Mouse (Mus musculus) neural tube, embryonic 15.5 days (tissue): ENCODE measurements around the gene Gm10401. TPM values are rescaled to one million over a fixed set of nuclear protein-coding genes. Genes with fewer than 3 reads are reported as not detected.

ENCODE experiments used
- ATAC-seq: fragments of 200-750 bp; cut with Nextera tagmentation; 2 replicates; pipeline ENCODE4 v1.8.0; 2017; ENCODE audit warnings: mild to moderate bottlenecking, moderate TSS enrichment, moderate library complexity; ENCODE audit not compliant: low FRiP score
- H3K27ac ChIP-seq: fragments of 300-500 bp; sonication (generic); replicated peaks from 2 replicates; pipeline ENCODE4 v1.5.1; 2015; ENCODE audit warnings: mild to moderate bottlenecking, inconsistent platforms
- H3K27me3 ChIP-seq: fragments of 300-500 bp; sonication (generic); replicated peaks from 2 replicates; pipeline ENCODE4 v1.6.1; 2015; ENCODE audit warnings: inconsistent platforms
- H3K36me3 ChIP-seq: fragments of 300-500 bp; sonication (generic); 2 replicates; pipeline ENCODE4 v1.6.1; 2015; ENCODE audit warnings: inconsistent platforms
- H3K4me1 ChIP-seq: fragments of 300-500 bp; sonication (generic); 2 replicates; pipeline ENCODE4 v1.6.1; 2015; ENCODE audit warnings: inconsistent platforms
- H3K4me2 ChIP-seq: fragments of 300-500 bp; sonication (generic); 2 replicates; pipeline ENCODE4 v1.6.1; 2015; ENCODE audit warnings: inconsistent platforms, mild to moderate bottlenecking, moderate library complexity
- H3K4me3 ChIP-seq: fragments of 300-500 bp; sonication (generic); replicated peaks from 2 replicates; pipeline ENCODE4 v1.5.1; 2015; ENCODE audit warnings: mild to moderate bottlenecking, inconsistent platforms
- H3K9ac ChIP-seq: fragments of 300-500 bp; sonication (generic); replicated peaks from 2 replicates; pipeline ENCODE4 v1.6.1; 2015; ENCODE audit warnings: mild to moderate bottlenecking, inconsistent platforms
- H3K9me3 ChIP-seq: fragments of 300-500 bp; sonication (generic); replicated peaks from 2 replicates; pipeline ENCODE4 v1.6.1; 2016; ENCODE audit warnings: inconsistent platforms
- WGBS: fragments of 180-500 bp; shearing (Covaris S2); methylation state at CpG from one replicate; pipeline ENCODE4 v1.1.7; 2015; ENCODE audit warnings: mixed read lengths; 5-methylcytosine and 5-hydroxymethylcytosine counted together
- polyA plus RNA-seq: library from polyadenylated mRNA; unstranded; fragments of >200 nt; fragmentation: Nextera tagmentation; extraction: Ambion mirVana; gene quantifications from 2 replicates; pipeline ENCODE4 v1.2.1, GENCODE M21; 2015

Gene Gm10401
- polyA plus RNA-seq, 1 experiment from 2014 or later, result 36.7 TPM

- Histone ChIP-seq H3K4me3 (no peak overlapping the region), H3K4me2 (no peak overlapping the region), H3K9me3 (no peaks in the 10 kb centered on the region), H3K36me3 (peaks cover 5% of the 10 kb centered on the region; the same call in 1 of the 2 replicates), H3K27ac (no peak overlapping the region), H3K4me1 (peaks cover 9% of the 10 kb centered on the region), H3K27me3 (no peaks in the 10 kb centered on the region), H3K9ac (no peak overlapping the region)
- ATAC-seq, result no peak
- 85% methylated on average over 4 of the region's 4 CpGs for WGBS
These were observed 31.9 kb downstream of the Gm10401 start for GRCm38 (mm10) chr5:115066245-115066644.

GRCm38 (mm10) chr5:115063391-115063790, 34.7 kb downstream of the Gm10401 start:
- H3K9ac ChIP-seq, result no peak overlapping the region
- H3K4me1 ChIP-seq, result peaks cover 6% of the 10 kb centered on the region; the same call in 1 of the 2 replicates
- ATAC-seq, result no peak
- H3K27me3 ChIP-seq, result no peaks in the 10 kb centered on the region
- 86% methylated on average over 7 of the region's 7 CpGs for WGBS
- H3K36me3 ChIP-seq, result peaks cover 5% of the 10 kb centered on the region; the same call in 1 of the 2 replicates
- H3K4me2 ChIP-seq, result no peak overlapping the region
- H3K27ac ChIP-seq, result no peak overlapping the region
- no peak overlapping the region for H3K4me3 ChIP-seq
- H3K9me3 ChIP-seq, result no peaks in the 10 kb centered on the region

GRCm38 (mm10) chr5:115062566-115062965, 35.5 kb downstream of the Gm10401 start:
- H3K9me3 ChIP-seq, result no peaks in the 10 kb centered on the region
- peaks cover 8% of the 10 kb centered on the region; the same call in 1 of the 2 replicates for H3K4me1 ChIP-seq
- ATAC-seq, result no peak
- peaks cover 5% of the 10 kb centered on the region; the same call in 1 of the 2 replicates for H3K36me3 ChIP-seq
- H3K27ac ChIP-seq, result no peak overlapping the region
- no peak overlapping the region for H3K4me2 ChIP-seq
- 50% methylated on average over 1 of the region's 1 CpGs for WGBS
- H3K4me3 ChIP-seq, result no peak overlapping the region
- H3K9ac ChIP-seq, result no peak overlapping the region
- no peaks in the 10 kb centered on the region for H3K27me3 ChIP-seq

- 93% methylated on average over 3 of the region's 3 CpGs for WGBS
- no peak overlapping the region for H3K27ac ChIP-seq
- no peak for ATAC-seq
- no peak overlapping the region for H3K4me3 ChIP-seq
- H3K4me2 ChIP-seq, result no peak overlapping the region
- no peak overlapping the region for H3K9ac ChIP-seq
- H3K27me3 ChIP-seq, result no peaks in the 10 kb centered on the region
- H3K36me3 ChIP-seq, result peaks cover 5% of the 10 kb centered on the region; the same call in 1 of the 2 replicates
- H3K9me3 ChIP-seq, result no peaks in the 10 kb centered on the region
- H3K4me1 ChIP-seq, result peaks cover 8% of the 10 kb centered on the region; the same call in 1 of the 2 replicates
These were observed 37.1 kb downstream of the Gm10401 start for GRCm38 (mm10) chr5:115060977-115061376.

GRCm38 (mm10) chr5:115060067-115060695, 37.9 kb downstream of the Gm10401 start:
- H3K4me2 ChIP-seq, result no peak overlapping the region
- ATAC-seq, result no peak
- WGBS, result 88% methylated on average over 8 of the region's 8 CpGs
- no peak overlapping the region for H3K9ac ChIP-seq
- H3K4me1 ChIP-seq, result peaks cover 10% of the 10 kb centered on the region; the same call in 1 of the 2 replicates
- no peak overlapping the region for H3K4me3 ChIP-seq
- H3K36me3 ChIP-seq, result peaks cover 5% of the 10 kb centered on the region; the same call in 1 of the 2 replicates
- no peak overlapping the region for H3K27ac ChIP-seq
- H3K9me3 ChIP-seq, result no peaks in the 10 kb centered on the region
- H3K27me3 ChIP-seq, result no peaks in the 10 kb centered on the region

GRCm38 (mm10) chr5:115058584-115059297, 39.4 kb downstream of the Gm10401 start:
- Histone ChIP-seq H3K4me2 (no peak overlapping the region), H3K27me3 (no peaks in the 10 kb centered on the region), H3K4me3 (no peak overlapping the region), H3K9me3 (no peaks in the 10 kb centered on the region), H3K9ac (no peak overlapping the region), H3K4me1 (peaks cover 17% of the 10 kb centered on the region), H3K27ac (no peak overlapping the region), H3K36me3 (peaks cover 5% of the 10 kb centered on the region; the same call in 1 of the 2 replicates)
- no peak for ATAC-seq
- 87% methylated on average over 7 of the region's 7 CpGs for WGBS

GRCm38 (mm10) chr5:115057153-115057552, 40.9 kb downstream of the Gm10401 start:
- Histone ChIP-seq H3K27me3 (no peaks in the 10 kb centered on the region), H3K4me3 (no peak overlapping the region), H3K4me1 (peaks cover 28% of the 10 kb centered on the region), H3K4me2 (no peak overlapping the region), H3K9ac (no peak overlapping the region), H3K36me3 (no peaks in the 10 kb centered on the region), H3K27ac (no peak overlapping the region), H3K9me3 (no peaks in the 10 kb centered on the region)
- WGBS, result 98% methylated on average over 4 of the region's 4 CpGs
- ATAC-seq, result no peak

GRCm38 (mm10) chr5:115055418-115055817, 42.7 kb downstream of the Gm10401 start:
- H3K4me2 ChIP-seq, result no peak overlapping the region
- no peak for ATAC-seq

GRCm38 (mm10) chr5:115053791-115054396, 44.2 kb downstream of the Gm10401 start:
- no peak overlapping the region for H3K27ac ChIP-seq
- H3K4me3 ChIP-seq, result no peak overlapping the region
- H3K4me1 ChIP-seq, result peaks cover 34% of the 10 kb centered on the region
- WGBS, result 61% methylated on average over 22 of the region's 22 CpGs
- H3K4me2 ChIP-seq, result no peak overlapping the region
- ATAC-seq, result no peak
- no peaks in the 10 kb centered on the region for H3K36me3 ChIP-seq
- no peaks in the 10 kb centered on the region for H3K27me3 ChIP-seq
- H3K9me3 ChIP-seq, result no peaks in the 10 kb centered on the region
- H3K9ac ChIP-seq, result no peak overlapping the region

More at GRCm38 (mm10) chr5:115055418-115055817, 42.7 kb downstream of the Gm10401 start:
- H3K4me3 ChIP-seq, result no peak overlapping the region
- WGBS, result 81% methylated on average over 6 of the region's 6 CpGs
- no peak overlapping the region for H3K9ac ChIP-seq
- H3K27me3 ChIP-seq, result no peaks in the 10 kb centered on the region
- no peaks in the 10 kb centered on the region for H3K9me3 ChIP-seq
- peaks cover 34% of the 10 kb centered on the region for H3K4me1 ChIP-seq
- H3K36me3 ChIP-seq, result no peaks in the 10 kb centered on the region
- H3K27ac ChIP-seq, result no peak overlapping the region

GRCm38 (mm10) chr5:115052546-115052945, 45.5 kb downstream of the Gm10401 start:
- Histone ChIP-seq H3K4me3 (no peak overlapping the region), H3K27me3 (no peaks in the 10 kb centered on the region), H3K4me1 (peaks cover 31% of the 10 kb centered on the region), H3K9me3 (no peaks in the 10 kb centered on the region), H3K27ac (peak overlapping the region; percentile 23; the same call in 1 of the 2 replicates), H3K9ac (no peak overlapping the region), H3K4me2 (no peak overlapping the region), H3K36me3 (no peaks in the 10 kb centered on the region)
- WGBS, result 72% methylated on average over 8 of the region's 8 CpGs
- ATAC-seq, result no peak; the same call in 1 of the 2 replicates

- Histone ChIP-seq H3K27me3 (no peaks in the 10 kb centered on the region), H3K9ac (no peak overlapping the region), H3K27ac (no peak overlapping the region), H3K4me3 (no peak overlapping the region), H3K9me3 (no peaks in the 10 kb centered on the region), H3K36me3 (no peaks in the 10 kb centered on the region), H3K4me1 (peaks cover 31% of the 10 kb centered on the region), H3K4me2 (no peak overlapping the region)
- WGBS, result 88% methylated on average over 6 of the region's 6 CpGs
- no peak for ATAC-seq
These were observed 47.3 kb downstream of the Gm10401 start for GRCm38 (mm10) chr5:115050776-115051175.
